Mouse (Mus musculus) hindbrain, postnatal 0 days (tissue): ENCODE data around the gene Kpna7. TPM values are rescaled to one million over a fixed set of nuclear protein-coding genes. Genes with fewer than 3 reads are reported as not detected.

ENCODE experiments used
- ATAC-seq: fragments of 200-750 bp; cut with Nextera tagmentation; 2 replicates; pipeline ENCODE4 v1.8.0; 2017; ENCODE audit warnings: mild to moderate bottlenecking, moderate TSS enrichment, moderate library complexity
- DNase-seq: peaks from one replicate; pipeline ENCODE4 v3.0.0-alpha.2; 2015; ENCODE audit warnings: low spot score
- H3K27ac ChIP-seq: fragments of 300-500 bp; sonication (generic); 2 replicates; pipeline ENCODE4 v1.5.1; 2014; ENCODE audit warnings: mild to moderate bottlenecking
- H3K27me3 ChIP-seq: fragments of 300-500 bp; sonication (generic); 2 replicates; pipeline ENCODE4 v1.6.1; 2014; ENCODE audit warnings: low read length, mixed read lengths; ENCODE audit not compliant: insufficient read depth
- H3K36me3 ChIP-seq: fragments of 300-500 bp; sonication (generic); 2 replicates; pipeline ENCODE4 v1.6.1; 2014; ENCODE audit warnings: low read length, mixed read lengths; ENCODE audit not compliant: insufficient read depth
- H3K4me1 ChIP-seq: fragments of 300-500 bp; sonication (generic); 2 replicates; pipeline ENCODE4 v1.6.1; 2014; ENCODE audit warnings: antibody characterized with exemption, low read length, mixed read lengths; ENCODE audit not compliant: insufficient read depth
- H3K4me2 ChIP-seq: fragments of 300-500 bp; sonication (generic); 2 replicates; pipeline ENCODE4 v1.6.1; 2014; ENCODE audit warnings: low read depth, mild to moderate bottlenecking, low read length, moderate library complexity, mixed read lengths
- H3K4me3 ChIP-seq: fragments of 300-500 bp; sonication (generic); 2 replicates; pipeline ENCODE4 v1.5.1; 2014; ENCODE audit warnings: low read length
- H3K9ac ChIP-seq: fragments of 300-500 bp; sonication (generic); replicated peaks from 2 replicates; pipeline ENCODE4 v1.6.1; 2014; ENCODE audit warnings: mild to moderate bottlenecking, low read length, moderate library complexity, mixed read lengths
- H3K9me3 ChIP-seq: fragments of 300-500 bp; sonication (generic); 2 replicates; pipeline ENCODE4 v1.6.1; 2016; ENCODE audit warnings: low read length, mixed read lengths
- CTCF ChIP-seq: IDR thresholded peaks from 2 replicates; pipeline ENCODE4 v1.5.1; 2016; ENCODE audit warnings: antibody characterized with exemption, control low read depth, low read depth
- WGBS: fragments of 180-500 bp; shearing (Covaris S2); extraction: QIAGEN DNeasy Blood & Tissue Kit; methylation state at CpG from one replicate; pipeline ENCODE4 v1.1.7; 2014; 5-methylcytosine and 5-hydroxymethylcytosine counted together
- polyA plus RNA-seq: library from polyadenylated mRNA; unstranded; fragments of >200 nt; fragmentation: Nextera tagmentation; extraction: Ambion mirVana; gene quantifications from 2 replicates; pipeline ENCODE4 v1.2.1, GENCODE M21; 2015
- total RNA-seq: library from RNA; depleted of rRNA; stranded (reverse); fragments of >200 nt; gene quantifications from 2 replicates; pipeline ENCODE4 v1.2.3, GENCODE M21; 2014

The Kpna7 gene
- total and polyA plus RNA-seq, 2 experiments from 2014 or later, result 0.09 TPM; not detected in 1

GRCm38 (mm10) chr5:145008878-145009659 is 74.8 kb downstream of the Kpna7 start:
- no peak overlapping the region for H3K4me3 ChIP-seq
- ATAC-seq (no peak), DNase-seq (no peak)
- no peak overlapping the region for H3K27ac ChIP-seq
- H3K27me3 ChIP-seq, result no peaks in the 10 kb centered on the region
- H3K4me2 ChIP-seq, result no peak overlapping the region
- no peaks in the 10 kb centered on the region for H3K36me3 ChIP-seq
- H3K4me1 ChIP-seq, result no peaks in the 10 kb centered on the region
- 91% methylated on average over 15 of the region's 15 CpGs for WGBS
- no peak overlapping the region for H3K9ac ChIP-seq
- TF ChIP-seq CTCF, result no peak
- no peaks in the 10 kb centered on the region for H3K9me3 ChIP-seq

GRCm38 (mm10) chr5:145005596-145005995 is 78.2 kb downstream of the Kpna7 start:
- no peak overlapping the region for H3K4me2 ChIP-seq
- no peak overlapping the region for H3K27ac ChIP-seq
- no peaks in the 10 kb centered on the region for H3K9me3 ChIP-seq
- no peaks in the 10 kb centered on the region for H3K4me1 ChIP-seq
- TF ChIP-seq CTCF, result no peak
- H3K9ac ChIP-seq, result no peak overlapping the region
- no peaks in the 10 kb centered on the region for H3K27me3 ChIP-seq
- no peak overlapping the region for H3K4me3 ChIP-seq
- no peaks in the 10 kb centered on the region for H3K36me3 ChIP-seq
- DNase-seq, result no peak
- ATAC-seq, result no peak
- WGBS, result 77% methylated on average over 6 of the region's 6 CpGs

- Histone ChIP-seq H3K36me3 (no peaks in the 10 kb centered on the region), H3K27ac (no peak overlapping the region), H3K4me1 (no peaks in the 10 kb centered on the region), H3K4me3 (no peak overlapping the region), H3K27me3 (no peaks in the 10 kb centered on the region), H3K9ac (no peak overlapping the region), H3K9me3 (no peaks in the 10 kb centered on the region), H3K4me2 (no peak overlapping the region)
- ATAC-seq (no peak), DNase-seq (no peak)
- WGBS, result 86% methylated on average over 9 of the region's 9 CpGs
- no peak for TF ChIP-seq CTCF
Observed at GRCm38 (mm10) chr5:145004495-145004894, 79.3 kb downstream of the Kpna7 start.

GRCm38 (mm10) chr5:145003362-145003761 is 80.5 kb downstream of the Kpna7 start:
- Histone ChIP-seq H3K27ac (no peak overlapping the region), H3K4me3 (no peak overlapping the region), H3K36me3 (no peaks in the 10 kb centered on the region), H3K4me1 (no peaks in the 10 kb centered on the region), H3K4me2 (no peak overlapping the region), H3K9me3 (no peaks in the 10 kb centered on the region), H3K27me3 (no peaks in the 10 kb centered on the region), H3K9ac (no peak overlapping the region)
- TF ChIP-seq CTCF, result no peak
- whole genome bisulfite sequencing, result 83% methylated on average over 3 of the region's 3 CpGs
- DNase-seq (no peak), ATAC-seq (no peak)

- Histone ChIP-seq H3K27me3 (no peaks in the 10 kb centered on the region), H3K9me3 (no peaks in the 10 kb centered on the region), H3K36me3 (no peaks in the 10 kb centered on the region), H3K27ac (no peak overlapping the region), H3K4me3 (no peak overlapping the region), H3K4me1 (no peaks in the 10 kb centered on the region), H3K4me2 (no peak overlapping the region), H3K9ac (no peak overlapping the region)
- WGBS, result 40% methylated on average over 2 of the region's 2 CpGs
- peak; percentile 53 for DNase-seq
- ATAC-seq, result no peak
- peak; percentile 71 for TF ChIP-seq CTCF
Observed at GRCm38 (mm10) chr5:144998491-144998890, 85.3 kb downstream of the Kpna7 start.

- no peak overlapping the region for H3K4me2 ChIP-seq
- no peak overlapping the region for H3K27ac ChIP-seq
- ATAC-seq, result no peak
- no peaks in the 10 kb centered on the region for H3K36me3 ChIP-seq
- no peak for TF ChIP-seq CTCF
- no peaks in the 10 kb centered on the region for H3K4me1 ChIP-seq
- no peak for DNase-seq
- no peak overlapping the region for H3K9ac ChIP-seq
- H3K9me3 ChIP-seq, result no peaks in the 10 kb centered on the region
- H3K27me3 ChIP-seq, result no peaks in the 10 kb centered on the region
- H3K4me3 ChIP-seq, result no peak overlapping the region
- 81% methylated on average over 5 of the region's 5 CpGs for WGBS
Observed at GRCm38 (mm10) chr5:144990481-144990880, 93.3 kb downstream of the Kpna7 start.

GRCm38 (mm10) chr5:144990051-144990450 is 93.8 kb downstream of the Kpna7 start:
- H3K4me2 ChIP-seq, result no peak overlapping the region
- 34% methylated on average over 2 of the region's 2 CpGs for WGBS
- no peaks in the 10 kb centered on the region for H3K27me3 ChIP-seq
- no peak overlapping the region for H3K9ac ChIP-seq
- no peak overlapping the region for H3K27ac ChIP-seq
- DNase-seq (no peak), ATAC-seq (no peak)
- no peak for TF ChIP-seq CTCF
- no peaks in the 10 kb centered on the region for H3K9me3 ChIP-seq
- no peak overlapping the region for H3K4me3 ChIP-seq
- no peaks in the 10 kb centered on the region for H3K4me1 ChIP-seq
- H3K36me3 ChIP-seq, result no peaks in the 10 kb centered on the region
